Mouse (Mus musculus): ENCODE results near the gene Aldh3b1. TPM values are rescaled to one million over a fixed set of nuclear protein-coding genes. Genes with fewer than 3 reads are reported as not detected.

Aldh3b1 gene
- polyA plus RNA-seq, 1 experiment: 7.0 TPM

DNA sequence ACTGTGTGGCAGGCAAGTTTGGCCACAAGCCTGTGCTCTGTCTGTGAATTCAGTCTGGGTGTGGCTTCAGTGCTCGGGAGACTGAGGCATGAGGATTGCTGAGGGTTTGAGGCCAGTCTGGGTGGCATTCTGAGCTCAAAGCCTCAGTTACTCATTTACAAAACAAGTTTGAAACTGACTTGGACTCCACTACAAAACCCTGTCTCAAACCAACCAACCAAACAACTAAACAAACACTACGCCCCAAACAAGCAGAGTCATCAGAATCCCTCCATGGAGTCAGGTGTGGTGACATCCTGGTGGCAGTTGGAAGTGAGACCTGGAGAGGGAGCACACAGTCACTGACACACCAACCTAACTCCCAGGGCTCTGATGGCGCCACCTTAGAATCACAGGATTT lies 20.7 kb upstream of the Aldh3b1 start:
- Histone ChIP-seq H3K4me3 (replicated peaks; ENCODE audit: insufficient read depth, low read depth, low read length) (no peak overlapping the region), H3K4me1 (ENCODE audit: control insufficient read depth, insufficient read depth, low read length) (no peaks in the 10 kb centered on the region), H3K27me3 (ENCODE audit: control insufficient read depth, insufficient read depth, low read length) (no peaks in the 10 kb centered on the region), H3K27ac (ENCODE audit: insufficient read depth, low read length) (no peak overlapping the region)
- DNase-seq: no peak
- TF ChIP-seq POLR2A (IDR thresholded peaks at IDR 0.05; ENCODE audit: borderline replicate concordance, insufficient read depth, low read length) (no peak), CTCF (IDR thresholded peaks at IDR 0.05; ENCODE audit: borderline replicate concordance, insufficient read depth, low read depth, low read length) (no peak)
- 73% methylated on average over 3 of the region's 3 CpGs for WGBS

DNA sequence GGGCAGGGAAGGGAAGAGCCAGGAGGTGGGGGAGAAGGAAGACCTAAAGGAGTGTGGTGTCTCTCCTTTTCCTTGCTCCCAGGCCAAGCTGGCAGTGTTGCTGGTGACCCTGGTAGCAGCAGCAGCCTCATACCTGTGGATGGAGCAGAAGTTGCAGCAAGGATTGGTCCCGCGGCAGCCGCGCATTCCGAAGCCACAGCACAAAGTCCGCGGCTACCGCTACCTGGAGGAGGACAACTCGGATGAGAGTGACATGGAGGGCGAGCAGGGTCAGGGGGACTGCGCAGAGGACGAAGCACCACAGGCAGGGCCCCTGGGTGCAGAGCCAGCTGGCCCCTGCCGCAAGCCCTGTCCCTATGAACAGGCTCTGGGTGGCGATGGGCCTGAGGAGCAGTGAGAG lies 18.9 kb upstream of the Aldh3b1 start:
- no peak for DNase-seq
- Histone ChIP-seq H3K4me3 (replicated peaks; ENCODE audit: insufficient read depth, low read depth, low read length) (no peak overlapping the region), H3K27ac (ENCODE audit: insufficient read depth, low read length) (no peak overlapping the region), H3K27me3 (ENCODE audit: control insufficient read depth, insufficient read depth, low read length) (no peaks in the 10 kb centered on the region), H3K4me1 (ENCODE audit: control insufficient read depth, insufficient read depth, low read length) (no peaks in the 10 kb centered on the region)
- 75% methylated on average over 14 of the region's 14 CpGs for WGBS
- TF ChIP-seq CTCF (IDR thresholded peaks at IDR 0.05; ENCODE audit: borderline replicate concordance, insufficient read depth, low read depth, low read length) (no peak), POLR2A (IDR thresholded peaks at IDR 0.05; ENCODE audit: borderline replicate concordance, insufficient read depth, low read length) (no peak)

- H3K27ac ChIP-seq (ENCODE audit: insufficient read depth, low read length): no peak overlapping the region
- no peak for DNase-seq
- H3K4me1 ChIP-seq (ENCODE audit: control insufficient read depth, insufficient read depth, low read length): no peaks in the 10 kb centered on the region
- H3K27me3 ChIP-seq (ENCODE audit: control insufficient read depth, insufficient read depth, low read length): no peaks in the 10 kb centered on the region
- WGBS: 79% methylated on average over 3 of the region's 3 CpGs
- H3K4me3 ChIP-seq (replicated peaks; ENCODE audit: insufficient read depth, low read depth, low read length): no peak overlapping the region
- TF ChIP-seq POLR2A (IDR thresholded peaks at IDR 0.05; ENCODE audit: borderline replicate concordance, insufficient read depth, low read length) (no peak), CTCF (IDR thresholded peaks at IDR 0.05; ENCODE audit: borderline replicate concordance, insufficient read depth, low read depth, low read length) (no peak)
Observed at GRCm38 (mm10) chr19:3947813-3948212, 18.2 kb upstream of the Aldh3b1 start.

GRCm38 (mm10) chr19:3946715-3947114 lies 17.1 kb upstream of the Aldh3b1 start:
- Histone ChIP-seq H3K27me3 (ENCODE audit: control insufficient read depth, insufficient read depth, low read length) (no peaks in the 10 kb centered on the region), H3K4me3 (replicated peaks; ENCODE audit: insufficient read depth, low read depth, low read length) (no peak overlapping the region), H3K4me1 (ENCODE audit: control insufficient read depth, insufficient read depth, low read length) (no peaks in the 10 kb centered on the region), H3K27ac (ENCODE audit: insufficient read depth, low read length) (no peak overlapping the region)
- peak; percentile 54 to 67 for DNase-seq
- WGBS: 18% methylated on average over 2 of the region's 2 CpGs
- peak; percentile 97 for TF ChIP-seq CTCF (IDR thresholded peaks at IDR 0.05; ENCODE audit: borderline replicate concordance, insufficient read depth, low read depth, low read length)
- no peak for TF ChIP-seq POLR2A (IDR thresholded peaks at IDR 0.05; ENCODE audit: borderline replicate concordance, insufficient read depth, low read length)

- 37% methylated on average over 10 of the region's 10 CpGs for WGBS
- Histone ChIP-seq H3K4me1 (ENCODE audit: control insufficient read depth, insufficient read depth, low read length) (no peaks in the 10 kb centered on the region), H3K4me3 (replicated peaks; ENCODE audit: insufficient read depth, low read depth, low read length) (no peak overlapping the region), H3K27ac (ENCODE audit: insufficient read depth, low read length) (no peak overlapping the region), H3K27me3 (ENCODE audit: control insufficient read depth, insufficient read depth, low read length) (no peaks in the 10 kb centered on the region)
- no peak for DNase-seq
- TF ChIP-seq POLR2A (IDR thresholded peaks at IDR 0.05; ENCODE audit: borderline replicate concordance, insufficient read depth, low read length) (no peak), CTCF (IDR thresholded peaks at IDR 0.05; ENCODE audit: borderline replicate concordance, insufficient read depth, low read depth, low read length) (no peak)
Observed at GRCm38 (mm10) chr19:3945872-3946564, 16.4 kb upstream of the Aldh3b1 start.

GRCm38 (mm10) chr19:3942986-3943735 lies 13.6 kb upstream of the Aldh3b1 start:
- H3K27ac ChIP-seq (ENCODE audit: insufficient read depth, low read length): no peak overlapping the region
- TF ChIP-seq POLR2A (IDR thresholded peaks at IDR 0.05; ENCODE audit: borderline replicate concordance, insufficient read depth, low read length): no peak
- no peak for TF ChIP-seq CTCF (IDR thresholded peaks at IDR 0.05; ENCODE audit: borderline replicate concordance, insufficient read depth, low read depth, low read length)
- WGBS: 27% methylated on average over 27 of the region's 27 CpGs

GRCm38 (mm10) chr19:3942315-3942714 lies 12.7 kb upstream of the Aldh3b1 start:
- no peak overlapping the region for H3K4me3 ChIP-seq (replicated peaks; ENCODE audit: insufficient read depth, low read depth, low read length)
- no peak for DNase-seq
- H3K27ac ChIP-seq (ENCODE audit: insufficient read depth, low read length): no peak overlapping the region
- H3K27me3 ChIP-seq (ENCODE audit: control insufficient read depth, insufficient read depth, low read length): no peaks in the 10 kb centered on the region
- H3K4me1 ChIP-seq (ENCODE audit: control insufficient read depth, insufficient read depth, low read length): no peaks in the 10 kb centered on the region
- TF ChIP-seq CTCF (IDR thresholded peaks at IDR 0.05; ENCODE audit: borderline replicate concordance, insufficient read depth, low read depth, low read length) (no peak), POLR2A (IDR thresholded peaks at IDR 0.05; ENCODE audit: borderline replicate concordance, insufficient read depth, low read length) (no peak)
- WGBS: 88% methylated on average over 7 of the region's 7 CpGs

More at GRCm38 (mm10) chr19:3942986-3943735, 13.6 kb upstream of the Aldh3b1 start:
- Histone ChIP-seq H3K4me3 (replicated peaks; ENCODE audit: insufficient read depth, low read depth, low read length) (peak overlapping the region; percentile 27), H3K27me3 (ENCODE audit: control insufficient read depth, insufficient read depth, low read length) (no peaks in the 10 kb centered on the region), H3K4me1 (ENCODE audit: control insufficient read depth, insufficient read depth, low read length) (no peaks in the 10 kb centered on the region)
- no peak for DNase-seq
